Mouse (Mus musculus): Measurements from ENCODE around the gene Ascl3. TPM values are rescaled to one million over a fixed set of nuclear protein-coding genes. Genes with fewer than 3 reads are reported as not detected.
A peak's percentile ranks its signal among the peaks of the same experiment; 100 is the strongest.

The Ascl3 gene
- total RNA-seq (2015) (not detected in 2 replicates), total RNA-seq (2017) (0.95 TPM in 1 of 2 replicates, not detected in the other)

GRCm38 (mm10) chr7:109731626-109732025 is at the start of gene Ascl3:
Gene Ascl3, minus strand, starts transcription at chr7:109731726.
- no peak for ATAC-seq (ENCODE audit: poor library complexity, severe bottlenecking)

- peak; percentile 58 for ATAC-seq (ENCODE audit: poor library complexity, severe bottlenecking)
Measured at GRCm38 (mm10) chr7:109781087-109781469, 49.6 kb upstream of the Ascl3 start.

GRCm38 (mm10) chr7:109772251-109772650 is 40.7 kb upstream of the Ascl3 start:
- no peak for ATAC-seq (ENCODE audit: poor library complexity, severe bottlenecking)

DNA sequence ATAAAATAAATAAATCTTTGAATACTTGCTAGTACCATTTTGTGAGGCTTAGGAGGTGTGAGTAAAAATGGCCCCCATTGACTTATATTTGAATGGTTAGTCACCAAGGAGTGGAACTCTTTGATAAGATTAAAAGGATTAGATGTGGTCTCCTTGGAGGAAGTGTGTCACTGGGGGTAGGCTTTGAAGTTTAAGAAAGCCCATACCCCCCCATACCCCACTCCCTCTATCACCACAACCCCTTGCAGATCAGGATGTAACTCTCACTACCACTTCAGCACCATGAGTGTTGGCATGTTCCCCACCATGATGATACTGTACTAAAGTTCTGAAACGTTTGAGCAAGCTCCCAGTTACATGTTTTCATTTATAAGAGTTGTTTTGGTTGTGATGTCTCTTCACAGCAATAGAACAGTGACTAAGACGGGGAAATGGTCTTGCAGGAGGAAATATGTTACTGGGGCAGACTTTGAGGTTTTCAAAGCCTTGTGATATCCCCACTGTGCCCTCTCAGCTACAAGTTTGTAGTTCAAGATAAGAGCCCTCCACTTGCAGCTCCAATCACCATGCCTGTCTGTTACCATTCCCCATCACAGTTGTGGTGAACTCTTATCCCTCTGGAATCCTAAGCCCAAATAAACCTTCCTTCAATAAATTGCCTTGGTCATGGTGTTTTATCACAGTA is 37.3 kb upstream of the Ascl3 start:
- 0 out of 2 replicates have a peak, but pooled peaks have one; percentile 30 for ATAC-seq (ENCODE audit: poor library complexity, severe bottlenecking)

- ATAC-seq (ENCODE audit: poor library complexity, severe bottlenecking): no peak
Measured at GRCm38 (mm10) chr7:109767575-109768350, 36.2 kb upstream of the Ascl3 start.

- ATAC-seq (ENCODE audit: poor library complexity, severe bottlenecking): no peak
Measured at GRCm38 (mm10) chr7:109764009-109764408, 32.5 kb upstream of the Ascl3 start.

DNA sequence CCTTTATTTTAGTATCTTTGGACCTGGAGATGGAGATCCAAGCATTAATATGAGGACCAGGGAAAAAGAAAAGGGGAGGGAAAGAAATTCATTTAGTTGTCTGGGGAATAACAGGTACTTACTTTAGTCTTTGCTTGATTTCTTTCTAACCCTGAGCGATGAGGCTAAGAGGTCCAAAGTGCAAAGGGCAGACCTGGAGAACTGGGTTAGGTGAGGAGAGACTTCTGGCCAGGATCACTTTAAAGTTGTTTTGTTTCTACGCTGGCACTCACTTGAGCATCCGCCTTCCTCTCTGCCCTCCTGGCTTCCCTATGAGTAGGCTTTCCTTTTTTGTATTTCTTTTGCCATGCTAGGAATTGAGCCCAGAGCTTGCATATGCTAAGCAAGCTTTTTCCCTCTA is 24.8 kb upstream of the Ascl3 start:
- ATAC-seq (ENCODE audit: poor library complexity, severe bottlenecking): no peak

DNA sequence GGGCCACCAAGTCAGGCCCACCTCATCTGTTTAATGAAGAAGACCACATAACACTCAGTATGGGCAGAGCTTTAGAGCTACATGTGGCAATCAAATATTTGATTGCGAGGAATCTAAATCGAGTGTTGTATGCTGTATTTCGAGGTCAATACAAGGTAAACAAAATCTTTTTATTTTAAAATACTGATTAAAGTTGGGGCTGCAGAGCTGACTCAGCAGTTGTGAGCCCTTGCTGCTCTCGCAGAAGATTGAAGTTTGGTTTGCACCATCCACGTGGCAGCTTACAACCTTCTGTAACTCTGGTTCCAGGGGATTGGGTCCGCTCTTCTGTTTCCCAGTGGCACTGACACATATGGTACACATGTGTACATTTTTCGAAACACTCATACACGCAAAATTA is 22.5 kb upstream of the Ascl3 start:
- no peak for ATAC-seq (ENCODE audit: poor library complexity, severe bottlenecking)

DNA sequence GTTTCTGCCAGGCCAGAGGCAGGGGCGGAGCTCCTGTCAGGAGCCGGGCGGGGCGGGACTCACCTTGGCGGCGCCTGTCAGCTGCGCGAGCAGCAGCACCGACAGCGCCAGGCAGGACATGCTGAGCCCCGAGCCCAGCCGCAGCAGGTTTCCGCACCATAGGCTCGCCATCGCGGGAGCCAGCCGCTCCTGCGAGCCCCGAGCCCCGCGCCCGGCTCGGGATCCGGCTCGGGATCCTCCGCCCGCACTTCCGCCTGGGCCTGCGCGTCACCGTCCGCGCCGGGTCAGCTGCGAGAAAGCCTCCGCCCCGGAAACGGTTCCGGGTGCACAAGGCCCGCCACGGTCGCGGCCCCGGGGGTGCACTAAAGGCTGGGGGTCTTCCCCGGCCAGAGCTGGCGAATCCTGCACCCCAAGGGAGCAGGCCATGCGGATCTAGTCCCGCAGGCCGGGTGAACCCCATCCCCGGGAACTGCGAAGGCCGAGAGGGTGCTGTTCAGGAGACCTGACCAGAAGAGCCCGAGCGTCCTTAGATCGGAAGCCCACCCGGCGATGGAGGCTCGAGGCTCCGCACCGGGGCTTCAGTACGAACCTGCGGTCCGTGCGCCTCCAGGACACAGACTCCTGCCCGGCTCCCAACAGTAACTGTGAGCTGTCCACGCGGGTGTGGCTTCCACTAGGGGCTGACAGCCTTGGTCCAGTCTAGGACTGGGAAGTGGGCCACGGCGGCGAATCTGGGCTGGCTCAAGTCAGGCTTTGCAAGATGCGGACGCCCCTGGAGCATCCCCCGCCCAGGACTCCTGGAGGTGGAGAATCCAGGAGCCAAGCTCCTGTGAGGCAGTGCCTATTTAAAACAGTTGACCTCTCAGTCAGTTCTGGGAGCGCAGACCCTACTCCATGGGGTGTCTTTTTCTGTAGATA is 20.7 kb upstream of the Ascl3 start, which contains the start of gene Tmem9b:
Gene Tmem9b (minus strand): TSS at position 868 of the 918 bp plus-strand sequence.
- ATAC-seq (ENCODE audit: poor library complexity, severe bottlenecking): peak; percentile 92

DNA sequence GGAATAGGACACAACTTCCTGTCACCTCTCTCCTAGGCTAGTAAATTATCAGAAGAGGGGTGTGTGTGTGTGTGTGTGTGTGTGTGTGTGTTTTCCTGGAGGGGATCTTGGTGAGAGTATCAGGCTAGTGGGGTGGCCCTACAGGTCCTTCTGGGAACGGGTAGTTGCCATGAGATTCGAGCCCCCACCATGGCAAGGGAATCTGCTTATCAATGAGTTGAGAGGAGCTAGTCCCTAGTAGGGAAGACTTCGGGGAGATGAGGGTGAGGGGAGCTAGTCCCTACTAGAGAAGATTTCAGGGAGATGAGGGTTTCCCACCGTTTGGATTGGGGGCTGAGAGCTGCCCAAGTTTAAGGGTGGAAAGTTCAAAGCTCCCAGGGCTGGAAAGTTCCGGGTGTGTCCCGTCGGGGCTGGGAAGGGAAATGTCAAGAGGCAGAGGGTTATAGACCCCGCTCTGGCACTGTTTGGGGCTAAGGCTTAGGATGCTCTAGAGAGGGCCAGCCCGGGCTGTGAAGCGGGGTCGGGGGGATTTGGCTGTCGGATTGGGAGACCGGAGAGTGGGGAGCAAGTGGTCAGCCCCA is 20.0 kb upstream of the Ascl3 start:
- peak; percentile 8; the same call in 1 of the 2 replicates for ATAC-seq (ENCODE audit: poor library complexity, severe bottlenecking)

DNA sequence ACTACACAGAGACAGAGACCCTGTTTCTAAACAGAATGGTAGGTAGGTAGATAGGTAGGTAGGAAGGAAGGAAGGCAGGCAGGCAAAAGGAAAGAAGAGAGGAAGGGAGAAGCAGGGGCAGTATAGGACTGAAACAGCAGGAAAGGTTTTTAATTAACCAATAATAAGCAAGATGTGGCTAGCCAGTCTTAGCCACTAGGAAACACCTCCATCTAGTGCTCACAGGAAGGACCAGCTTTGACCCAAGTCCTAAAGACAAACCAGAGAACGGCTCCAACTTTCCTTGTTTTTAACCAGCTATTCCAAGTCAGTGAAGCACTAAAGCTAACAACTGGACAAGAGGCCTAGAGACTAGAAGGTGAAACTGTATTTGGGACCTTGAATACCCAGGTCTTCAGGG is 16.2 kb upstream of the Ascl3 start:
- ATAC-seq (ENCODE audit: poor library complexity, severe bottlenecking): no peak

DNA sequence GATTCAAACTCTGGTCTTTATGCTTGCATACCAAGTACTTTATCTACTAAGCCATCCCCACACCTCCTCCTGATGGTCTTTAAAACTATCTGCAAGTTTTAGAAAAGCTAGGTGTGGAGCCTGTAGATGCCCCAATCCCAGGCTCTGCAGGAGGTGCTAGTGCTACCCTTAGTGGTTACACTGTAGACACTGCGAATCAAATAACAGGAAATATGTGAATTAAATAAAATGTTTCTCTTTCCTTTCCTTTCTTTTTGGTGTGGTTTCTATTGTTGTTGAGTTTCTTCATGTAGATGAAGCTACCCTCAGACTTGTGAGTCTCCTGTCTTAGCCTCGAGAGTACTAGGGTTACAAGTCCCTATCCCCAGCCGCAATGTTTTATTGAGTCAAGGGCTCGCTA is 10.2 kb upstream of the Ascl3 start:
- peak; percentile 27; the same call in 1 of the 2 replicates for ATAC-seq (ENCODE audit: poor library complexity, severe bottlenecking)

DNA sequence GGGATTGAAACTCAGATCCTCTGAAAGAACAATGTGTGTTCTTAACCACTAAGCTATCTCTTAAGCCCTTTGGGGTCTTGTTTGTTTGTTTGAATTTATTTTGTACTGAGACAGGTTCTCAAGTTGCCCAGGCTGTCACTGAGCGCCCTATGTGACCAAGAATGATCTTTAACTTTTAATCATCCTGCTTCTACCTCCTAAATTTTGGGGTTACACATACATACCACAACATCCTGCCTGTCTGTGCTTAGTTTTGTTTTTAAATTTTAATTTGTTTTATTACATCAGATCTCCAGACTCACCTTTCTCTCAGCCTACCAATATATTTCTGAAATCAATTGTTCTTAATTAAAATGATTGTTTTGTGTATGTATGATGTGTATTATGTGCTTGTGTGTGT is 9.5 kb upstream of the Ascl3 start:
- ATAC-seq (ENCODE audit: poor library complexity, severe bottlenecking): no peak

DNA sequence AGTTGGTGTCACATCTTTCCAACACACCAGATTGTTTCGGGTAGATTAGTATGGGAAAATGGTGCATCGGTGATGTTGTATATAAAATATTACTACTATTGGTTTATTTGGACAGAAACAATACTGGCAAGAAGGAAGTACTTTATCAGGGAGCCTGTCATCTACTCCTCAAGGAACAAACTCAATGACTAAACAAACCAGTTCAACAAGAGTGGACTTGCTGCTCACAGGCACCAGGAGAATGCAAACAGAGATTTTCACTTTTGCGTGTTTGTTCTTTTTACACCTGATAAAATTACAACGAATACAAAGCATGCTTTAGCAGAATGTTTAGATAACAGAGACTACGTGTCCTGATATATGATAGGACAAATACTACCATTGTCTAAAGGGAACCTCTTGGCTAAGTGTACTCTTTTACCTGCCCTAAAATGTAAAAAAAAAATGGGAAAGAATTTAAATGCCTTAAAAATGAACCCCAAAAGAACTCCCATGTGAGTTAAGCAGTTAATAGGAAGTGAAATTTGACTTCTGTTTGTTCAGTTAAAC is 8.4 kb upstream of the Ascl3 start:
- no peak for ATAC-seq (ENCODE audit: poor library complexity, severe bottlenecking)

DNA sequence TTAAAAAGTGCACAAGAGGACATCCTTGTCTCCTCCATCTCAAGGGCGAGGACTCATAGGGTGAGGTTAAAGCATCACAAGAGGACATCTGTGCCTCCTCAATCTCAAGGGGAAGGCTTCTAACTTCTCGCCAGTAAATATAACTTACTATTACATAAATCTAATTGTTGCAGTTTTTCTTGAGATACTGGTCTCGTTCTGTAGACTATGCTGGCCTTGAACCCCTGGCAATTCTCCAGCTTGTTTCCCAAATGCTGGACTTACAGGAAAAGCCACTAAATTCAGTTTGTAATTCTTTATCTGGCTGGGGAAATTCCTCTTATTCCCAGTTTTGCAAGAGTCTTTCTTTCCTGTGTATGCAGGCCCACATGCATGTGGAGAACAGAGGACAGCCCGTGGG is 3.3 kb upstream of the Ascl3 start:
- no peak for ATAC-seq (ENCODE audit: poor library complexity, severe bottlenecking)

DNA sequence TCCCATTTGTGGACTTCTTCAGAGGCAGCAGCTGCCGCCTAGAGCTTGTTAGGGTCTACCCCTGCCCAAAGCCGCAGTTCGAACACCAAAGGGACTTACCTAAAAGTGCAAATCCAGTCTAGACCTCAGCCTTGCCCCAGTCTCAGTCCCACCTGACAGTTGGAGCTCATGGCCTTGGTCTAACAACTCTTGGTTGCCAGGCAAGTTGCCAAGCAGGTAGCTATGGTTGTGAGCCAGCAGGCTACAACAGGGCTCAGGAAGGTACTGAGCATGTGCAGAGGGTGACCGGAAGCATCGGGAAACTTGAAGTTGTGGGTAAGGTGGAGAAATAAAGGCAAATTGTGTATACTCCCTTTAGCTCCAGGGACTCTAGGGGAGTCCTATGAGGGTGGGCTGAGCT is 7.8 kb downstream of the Ascl3 start, which contains the start of gene BC051019:
Gene BC051019 (minus strand): TSS at position 154 of the 400 bp plus-strand sequence.
- ATAC-seq (ENCODE audit: poor library complexity, severe bottlenecking): no peak

GRCm38 (mm10) chr7:109723114-109723513 is 8.4 kb downstream of the Ascl3 start:
- ATAC-seq (ENCODE audit: poor library complexity, severe bottlenecking): no peak

- ATAC-seq (ENCODE audit: poor library complexity, severe bottlenecking): no peak
Measured at GRCm38 (mm10) chr7:109722618-109723017, 8.9 kb downstream of the Ascl3 start.

DNA sequence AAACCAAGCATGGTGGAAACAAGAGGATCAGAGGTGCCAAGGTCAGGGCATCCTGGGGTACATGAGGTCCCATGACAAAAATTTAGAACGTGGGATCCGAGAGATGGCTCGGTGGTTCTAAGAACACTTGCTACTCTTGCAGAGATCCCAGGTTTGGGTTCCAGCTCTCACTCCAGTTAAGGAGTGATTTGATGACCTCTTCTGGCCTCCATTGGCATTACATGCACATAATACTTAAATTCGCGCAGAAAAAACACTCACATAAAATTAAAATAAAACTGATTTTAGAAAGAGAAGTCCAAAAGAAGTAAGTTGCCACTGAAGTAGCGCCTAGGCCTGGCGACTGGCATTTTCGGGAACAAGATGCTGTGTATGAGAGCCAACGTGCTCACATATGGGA is 12.2 kb downstream of the Ascl3 start:
- ATAC-seq (ENCODE audit: poor library complexity, severe bottlenecking): no peak

DNA sequence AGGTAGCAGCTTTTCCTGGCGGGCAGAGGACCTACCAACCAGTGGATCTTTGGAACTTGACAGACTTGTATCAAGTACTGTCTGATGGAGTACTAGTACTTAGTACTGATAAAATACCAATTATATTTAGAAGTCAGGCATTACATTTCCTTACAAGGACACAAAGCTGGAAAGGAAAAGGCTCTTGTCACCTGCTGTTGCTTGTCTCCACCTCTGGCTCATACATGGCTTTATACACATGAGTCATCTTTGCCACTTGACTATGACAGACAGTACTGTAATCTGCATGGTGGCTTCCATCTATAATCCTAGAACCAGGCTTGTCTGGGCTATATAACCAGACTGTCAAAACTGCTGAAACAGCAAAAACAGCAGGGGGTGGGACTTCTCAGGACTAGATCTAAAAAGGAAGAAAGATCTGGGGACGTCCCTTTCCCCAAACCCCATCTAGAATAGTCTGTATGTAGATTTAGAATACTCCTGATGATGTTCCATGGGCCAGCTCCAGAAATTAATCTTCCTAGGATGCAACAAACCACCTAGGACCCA is 18.0 kb downstream of the Ascl3 start:
- ATAC-seq (ENCODE audit: poor library complexity, severe bottlenecking): no peak
